13 mouse cellular contexts compared by ENCODE assay signal in the genomic region with DNA sequence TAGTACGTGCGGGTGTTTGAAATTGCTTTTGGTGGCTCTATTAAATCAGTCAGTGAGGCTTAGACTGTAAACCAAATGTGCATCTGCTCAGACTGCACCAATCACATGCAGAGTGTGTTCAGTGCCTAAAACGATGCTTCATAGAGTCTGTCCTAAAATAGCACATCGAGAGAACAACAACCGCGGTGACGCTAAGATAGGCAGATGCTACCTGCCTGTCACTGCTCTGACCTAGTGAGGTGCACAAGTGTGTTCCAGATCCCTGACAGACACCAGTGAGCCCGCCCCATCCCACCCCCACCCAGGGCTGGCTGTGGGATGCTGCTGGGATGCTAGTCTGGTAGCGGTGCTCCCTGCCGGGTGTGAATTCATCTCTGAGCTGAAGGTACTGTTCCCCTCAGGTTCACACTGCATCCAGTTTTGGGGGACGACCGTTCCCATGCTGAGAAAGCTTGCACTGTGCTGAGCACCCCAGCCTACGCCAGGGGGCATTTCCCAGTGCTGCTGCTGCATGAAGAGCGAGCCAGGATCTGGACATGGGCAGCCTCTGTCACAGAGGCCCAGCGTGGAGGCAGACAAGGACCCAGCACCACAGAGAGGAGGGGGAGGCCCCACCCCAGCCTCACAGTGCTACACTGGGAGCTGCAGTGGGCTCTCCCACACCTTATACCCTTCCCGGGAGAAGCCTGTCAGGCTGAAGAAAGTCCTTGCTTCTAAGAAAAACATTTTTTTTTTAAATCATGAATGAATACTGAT.
DNase-seq lines count a peak whose midpoint lies in the region; TF ChIP-seq lines count a peak whose summit lies in the region.
"Had no signal": no experiment of that assay in that cellular context is flagged by ENCODE, and none has a peak within 500 bp of the region (broad histone marks: within the 10 kb centered on the region; RNA-seq: fewer than 3 reads in every experiment).

No protein-coding gene starts in this region.

- peak overlapping the region; percentile 29 for H3K27ac ChIP-seq in cerebellum, adult 2 months (ENCODE audit: insufficient read depth, low read length)
- H3K27ac ChIP-seq: limb, embryonic 15.5 days had no signal

- H3K4me3 ChIP-seq in cerebellum, adult 2 months (replicated peaks; ENCODE audit: insufficient read depth, low read depth, low read length): no peak overlapping the region
- H3K4me3 ChIP-seq: limb, embryonic 15.5 days; myocyte; stomach, embryonic 15.5 days had no signal

- no peak for TF ChIP-seq POLR2A in cerebellum, adult 2 months (IDR thresholded peaks at IDR 0.05; ENCODE audit: borderline replicate concordance, insufficient read depth, low read length)

- H3K4me1 ChIP-seq in cerebellum, adult 2 months (ENCODE audit: control insufficient read depth, insufficient read depth, low read length): peaks cover 21% of the 10 kb centered on the region
- H3K4me1 ChIP-seq: limb, embryonic 15.5 days had no signal

- 24% methylated on average over 16 of the region's 16 CpGs for WGBS in cerebellum, adult 2 months

- peak; percentile 41 for DNase-seq in layer of hippocampus, adult 11-12 months (ENCODE audit: low spot score)
- no peak for DNase-seq in layer of hippocampus, adult 9-10 months (ENCODE audit: low spot score)
- peak; percentile 55 to 72 for DNase-seq in cerebellum, adult 2 months
- peak; percentile 55 to 60 for DNase-seq in cerebellum, postnatal 25 days
- DNase-seq in layer of hippocampus, adult 9-11 months: peak; percentile 63
- no peak for DNase-seq in lung, postnatal 25 days (ENCODE audit: low spot score)
- no peak for DNase-seq in gastrocnemius, adult 8-10 months (ENCODE audit: low spot score in 2 of 2)
- DNase-seq: embryo, embryonic 11 days; lung, postnatal 4 days; right cerebral cortex, adult 18-20 months had no signal

- no peak for TF ChIP-seq CTCF in cerebellum, adult 2 months (IDR thresholded peaks at IDR 0.05; ENCODE audit: borderline replicate concordance, insufficient read depth, low read depth, low read length)

- no peaks in the 10 kb centered on the region for H3K27me3 ChIP-seq in cerebellum, adult 2 months (ENCODE audit: control insufficient read depth, insufficient read depth, low read length)
- H3K27me3 ChIP-seq: limb, embryonic 15.5 days; stomach, embryonic 15.5 days had no signal

Comparison
In these comparisons a context has a peak if more than half of its experiments do, and no peak if none do; other contexts are left out.
1. DNase-seq: peak in layer of hippocampus, adult 11-12 months (single experiment), cerebellum, adult 2 months (2 of 2), cerebellum, postnatal 25 days (2 of 2) and layer of hippocampus, adult 9-11 months (single experiment); none in layer of hippocampus, adult 9-10 months (single experiment), lung, postnatal 25 days (single experiment) and gastrocnemius, adult 8-10 months (0 of 2).